Mouse (Mus musculus) v-Abl transformed pro-B cells (cell line): ENCODE data around the gene Bdh1.
"Not testable (repeated sequence)": the region's sequence is repeated elsewhere in the genome, so short reads cannot be mapped to it uniquely, and the experiment has no call there.

ENCODE experiments used
- in situ Hi-C, 2 experiments: fragments of 400-800 bp; cut with MboI; formaldehyde crosslinking; loops; one replicate each; pipeline ENCODE4 v1.15.1; 2025; ENCODE audit not compliant: unreplicated experiment in 2 of 2

Bdh1 gene

GRCm38 (mm10) chr16:31422000-31422399, at the start of gene Bdh1:
TSS of gene Bdh1 (plus strand) at chr16:31422280.
- in situ Hi-C loops, result no loop called here

GRCm38 (mm10) chr16:31372316-31372715, 49.8 kb upstream of the Bdh1 start:
- in situ Hi-C loops, result loop anchor here in 1 of 2 experiments (25.0 kb wide), 1 partner anchor 1110 kb away; the partner anchor contains the start of gene Cpn2

GRCm38 (mm10) chr16:31375877-31376582, 46.0 kb upstream of the Bdh1 start:
- in situ Hi-C loops, result not testable (repeated sequence)

- in situ Hi-C loops, result not testable (repeated sequence)
Measured at GRCm38 (mm10) chr16:31388269-31388668, 33.8 kb upstream of the Bdh1 start.

GRCm38 (mm10) chr16:31399231-31399630, 22.8 kb upstream of the Bdh1 start:
- in situ Hi-C loops, result no loop called here

GRCm38 (mm10) chr16:31400908-31401692, 21.0 kb upstream of the Bdh1 start:
- in situ Hi-C loops, result no loop called here

GRCm38 (mm10) chr16:31402096-31402495, 20.0 kb upstream of the Bdh1 start:
- in situ Hi-C loops, result no loop called here

- in situ Hi-C loops, result no loop called here
Measured at GRCm38 (mm10) chr16:31403971-31404370, 18.1 kb upstream of the Bdh1 start.

- in situ Hi-C loops, result no loop called here
Measured at GRCm38 (mm10) chr16:31405040-31405439, 17.0 kb upstream of the Bdh1 start.

GRCm38 (mm10) chr16:31407872-31408271, 14.2 kb upstream of the Bdh1 start:
- in situ Hi-C loops, result no loop called here

- in situ Hi-C loops, result no loop called here
Measured at GRCm38 (mm10) chr16:31410969-31411368, 11.1 kb upstream of the Bdh1 start.

GRCm38 (mm10) chr16:31412321-31412720, 9.8 kb upstream of the Bdh1 start:
- in situ Hi-C loops, result no loop called here

GRCm38 (mm10) chr16:31413777-31414176, 8.3 kb upstream of the Bdh1 start:
- in situ Hi-C loops, result no loop called here

- in situ Hi-C loops, result no loop called here
Measured at GRCm38 (mm10) chr16:31415885-31416450, 6.1 kb upstream of the Bdh1 start.

- in situ Hi-C loops, result no loop called here
Measured at GRCm38 (mm10) chr16:31418704-31419103, 3.4 kb upstream of the Bdh1 start.

- in situ Hi-C loops, result no loop called here
Measured at GRCm38 (mm10) chr16:31419457-31419856, 2.6 kb upstream of the Bdh1 start.

- in situ Hi-C loops, result no loop called here
Measured at GRCm38 (mm10) chr16:31422722-31423121, 642 bp downstream of the Bdh1 start.

GRCm38 (mm10) chr16:31423368-31423767, 1.3 kb downstream of the Bdh1 start:
- in situ Hi-C loops, result no loop called here

GRCm38 (mm10) chr16:31424416-31425187, 2.5 kb downstream of the Bdh1 start:
- in situ Hi-C loops, result no loop called here

GRCm38 (mm10) chr16:31425508-31425907, 3.4 kb downstream of the Bdh1 start:
- in situ Hi-C loops, result no loop called here
